Mouse (Mus musculus) yolk sac, embryonic 10.5 days (tissue): ENCODE results near the gene Gm12166.
"Not testable (repeated sequence)": the region's sequence is repeated elsewhere in the genome, so short reads cannot be mapped to it uniquely, and the experiment has no call there.

Experiments
- DNase-seq: peaks from one replicate; pipeline ENCODE4 v3.0.0-alpha.2; 2017; ENCODE audit warnings: low spot score

Gm12166 gene

GRCm38 (mm10) chr11:46052105-46052659 lies at the start of gene Gm12166:
Gene Gm12166 (minus strand): TSS chr11:46052321.
- not testable (repeated sequence) for DNase-seq

- no peak for DNase-seq
These were observed 44.9 kb upstream of the Gm12166 start for GRCm38 (mm10) chr11:46097062-46097461.

- DNase-seq = no peak
These were observed 44.1 kb upstream of the Gm12166 start for GRCm38 (mm10) chr11:46096265-46096649.

DNA sequence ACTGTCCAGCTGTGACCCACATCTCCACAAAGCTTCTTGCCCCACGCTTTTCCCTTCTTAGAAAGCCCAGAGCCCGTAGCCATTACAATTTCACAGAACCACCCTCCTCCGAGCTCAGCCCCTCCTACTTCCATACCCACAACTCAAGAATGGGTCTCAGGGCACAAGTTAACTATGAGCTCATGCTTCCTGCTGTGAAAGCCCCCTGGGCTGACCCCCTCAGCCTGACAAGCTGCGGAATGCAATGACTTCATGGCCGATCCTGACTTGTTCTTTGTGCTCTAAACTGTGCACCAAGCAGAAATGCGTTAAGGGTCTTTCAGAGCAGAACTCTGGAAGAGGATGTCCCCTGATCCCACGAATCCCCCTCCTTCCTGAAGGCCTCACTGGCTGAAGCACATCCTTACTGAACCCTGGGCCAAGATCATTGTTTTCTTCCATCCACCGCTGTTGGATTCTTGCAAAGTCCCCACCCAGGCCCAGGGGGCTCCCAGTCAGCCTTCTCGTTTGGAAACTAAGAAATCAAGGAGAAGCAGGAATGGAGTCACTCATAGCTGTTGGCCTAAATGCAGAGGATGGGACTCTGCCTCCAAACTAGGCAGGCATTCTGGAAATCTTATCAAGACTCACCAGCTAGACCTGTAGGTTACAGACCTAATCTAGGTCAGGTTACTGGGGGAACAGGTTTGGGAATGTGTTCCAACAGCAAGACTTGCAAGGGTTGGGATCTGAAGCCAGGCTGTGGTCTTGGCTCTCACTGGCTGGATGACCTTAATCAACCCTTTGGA lies 43.5 kb upstream of the Gm12166 start:
- no peak for DNase-seq

- no peak for DNase-seq
These were observed 40.0 kb upstream of the Gm12166 start for GRCm38 (mm10) chr11:46092121-46092520.

- DNase-seq = no peak
These were observed 39.0 kb upstream of the Gm12166 start for GRCm38 (mm10) chr11:46090951-46091667.

DNA sequence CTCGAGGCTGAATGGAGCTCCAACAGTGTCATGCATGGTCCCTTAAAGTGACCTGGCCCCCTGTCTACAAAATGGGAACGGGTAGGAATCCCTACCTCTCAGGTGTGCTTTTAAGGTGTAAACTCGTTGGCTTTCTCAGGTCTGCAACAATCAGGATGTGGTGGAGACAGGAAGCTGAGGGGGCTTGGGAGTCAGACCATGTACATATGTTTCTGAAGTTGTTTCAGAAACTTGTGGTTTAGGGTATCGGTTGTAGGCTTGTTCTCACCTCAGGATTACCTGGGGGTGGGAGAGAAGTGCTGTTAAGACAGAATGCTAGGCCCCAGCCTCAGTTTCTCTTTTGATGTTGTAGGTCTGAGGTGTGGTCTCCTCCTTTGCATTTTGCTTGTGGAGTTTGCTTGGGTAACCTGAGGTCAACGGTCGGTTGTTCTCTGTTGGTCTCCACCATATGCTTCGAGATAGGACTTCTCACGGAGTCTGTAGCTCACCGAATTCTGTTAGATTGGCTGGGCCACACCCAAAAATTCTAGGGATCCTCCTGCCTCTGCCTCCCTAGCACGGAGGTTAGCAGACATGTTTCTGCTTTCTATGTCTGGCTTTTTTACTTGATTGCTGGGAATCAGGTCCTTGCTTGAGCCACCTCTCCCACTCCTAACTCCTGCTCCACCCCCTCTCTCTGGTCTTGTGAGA lies 38.1 kb upstream of the Gm12166 start:
- DNase-seq = no peak

- no peak for DNase-seq
These were observed 37.1 kb upstream of the Gm12166 start for GRCm38 (mm10) chr11:46089081-46089713.

GRCm38 (mm10) chr11:46086446-46086845 lies 34.3 kb upstream of the Gm12166 start:
- no peak for DNase-seq

DNA sequence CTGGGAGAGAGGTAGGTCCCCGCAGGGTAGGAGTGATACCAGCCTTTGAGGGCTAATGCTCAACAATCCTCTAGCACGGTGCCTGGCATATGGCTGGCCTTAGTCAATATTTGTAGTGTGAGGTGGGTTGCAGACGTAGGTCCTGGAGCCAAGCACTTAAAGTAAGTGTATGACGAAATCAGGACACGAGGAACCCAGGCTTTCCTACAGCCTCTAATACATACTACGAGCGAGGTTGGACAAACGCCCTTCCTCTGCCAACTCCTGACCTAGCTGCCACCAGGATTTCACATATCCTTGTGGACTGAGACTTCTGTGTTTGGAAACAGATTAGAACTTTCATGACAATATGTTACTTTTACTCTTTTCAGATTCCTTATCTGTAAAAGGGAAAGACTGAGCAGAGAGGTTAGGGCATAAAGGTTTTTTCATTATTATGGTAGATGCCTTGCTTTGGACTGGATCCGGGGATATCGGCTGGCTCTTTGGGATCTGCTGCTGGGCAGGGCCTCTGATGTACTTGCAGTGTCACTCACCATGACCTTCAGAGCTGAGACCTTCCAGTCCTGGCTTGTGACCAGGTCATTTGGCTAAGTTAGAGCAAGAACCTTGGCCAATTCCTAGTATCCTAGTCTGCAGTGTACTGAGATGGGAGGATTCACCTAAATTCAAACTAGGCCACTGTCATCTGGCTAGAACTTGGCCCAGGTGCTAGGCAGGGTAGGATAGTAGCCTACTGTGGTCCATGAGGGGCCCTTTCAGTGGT lies 33.5 kb upstream of the Gm12166 start:
- DNase-seq = no peak

DNA sequence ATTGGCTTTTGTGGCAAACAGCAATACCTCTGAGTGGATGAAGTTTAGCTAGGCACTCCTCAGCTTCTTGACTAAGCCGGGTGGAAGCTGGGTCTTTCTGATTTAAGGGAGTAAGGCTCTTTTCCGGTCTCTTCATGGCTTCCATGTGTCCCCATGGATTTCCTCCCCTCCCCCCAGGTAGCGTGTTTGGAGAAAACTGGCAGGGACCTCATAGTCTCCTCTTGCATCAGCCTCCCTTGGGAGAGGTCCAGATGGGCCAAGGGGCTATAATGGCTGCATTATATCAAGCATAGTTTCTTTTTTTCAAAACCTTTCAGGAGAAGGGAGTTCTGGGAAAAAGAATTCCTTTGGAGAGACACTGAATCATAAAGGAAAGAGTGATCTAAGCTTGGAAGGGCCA lies 32.4 kb upstream of the Gm12166 start:
- DNase-seq = no peak

- DNase-seq = no peak
These were observed 31.8 kb upstream of the Gm12166 start for GRCm38 (mm10) chr11:46083835-46084444.

- DNase-seq = no peak
These were observed 31.3 kb upstream of the Gm12166 start for GRCm38 (mm10) chr11:46083405-46083804.

- DNase-seq = no peak
These were observed 29.0 kb upstream of the Gm12166 start for GRCm38 (mm10) chr11:46081075-46081474.

DNA sequence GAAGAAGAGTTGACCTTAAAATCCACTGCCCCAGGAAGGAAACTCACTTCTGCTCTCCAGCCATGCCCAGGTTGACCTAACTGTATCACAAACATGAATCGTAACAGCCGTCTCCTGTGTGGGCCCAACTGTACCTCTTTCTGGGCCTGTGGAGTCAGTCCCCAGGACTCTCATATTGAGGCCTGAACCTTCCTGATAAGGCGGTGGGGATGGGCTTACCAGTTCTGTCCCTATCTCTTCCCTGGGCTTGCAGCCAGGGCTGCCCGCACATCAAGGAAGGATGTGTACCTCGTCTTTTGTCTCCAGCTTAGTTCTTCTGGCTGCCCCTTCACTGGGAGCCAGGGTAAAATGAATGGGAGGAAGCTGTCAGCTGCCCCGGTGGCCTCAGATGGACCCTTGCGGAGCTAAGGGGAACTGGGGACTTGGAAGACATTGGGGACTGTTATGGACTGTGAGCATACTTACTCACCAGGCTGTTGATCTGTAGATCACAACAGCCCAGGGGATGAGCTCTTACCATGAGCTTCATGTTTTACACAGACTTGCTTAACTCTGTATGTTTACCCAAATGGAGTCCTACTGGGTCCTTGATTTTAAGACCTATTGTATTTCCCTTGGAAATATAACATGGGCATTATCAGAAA lies 25.7 kb upstream of the Gm12166 start:
- peak; percentile 52 for DNase-seq

- no peak for DNase-seq
These were observed 25.2 kb upstream of the Gm12166 start for GRCm38 (mm10) chr11:46077304-46077703.

- no peak for DNase-seq
These were observed 24.5 kb upstream of the Gm12166 start for GRCm38 (mm10) chr11:46076442-46077158.

DNA sequence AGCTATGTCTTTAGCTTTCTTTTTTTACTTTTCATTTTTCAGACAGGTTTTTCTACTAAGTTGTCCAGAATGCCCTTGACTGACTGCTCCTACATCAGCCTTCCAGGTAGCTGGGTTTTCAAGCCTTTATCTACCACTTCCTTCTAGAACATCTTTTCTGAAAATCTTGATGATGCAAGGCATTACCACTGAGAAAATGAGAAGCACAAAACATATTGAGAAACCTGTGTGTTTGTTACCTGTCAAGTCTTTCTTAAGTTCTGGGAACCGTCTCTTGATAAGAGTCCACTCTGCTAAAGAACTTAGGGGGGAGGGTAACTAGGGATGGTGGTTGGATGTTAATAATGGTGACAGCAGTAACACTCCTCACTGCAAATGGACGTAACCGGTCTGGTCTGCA lies 23.4 kb upstream of the Gm12166 start:
- no peak for DNase-seq

GRCm38 (mm10) chr11:46073850-46074688 lies 21.9 kb upstream of the Gm12166 start:
- DNase-seq = no peak
